Mouse (Mus musculus) erythroblast, embryonic 14.5 days (primary cell): ENCODE measurements around the gene Mgl2. TPM values are rescaled to one million over a fixed set of nuclear protein-coding genes. Genes with fewer than 3 reads are reported as not detected.
"Not testable (repeated sequence)": the region's sequence is repeated elsewhere in the genome, so short reads cannot be mapped to it uniquely, and the experiment has no call there.

Source experiments
- H3K27me3 ChIP-seq: 2 replicates; pipeline ENCODE4 v1.6.1; 2012; ENCODE audit warnings: inconsistent platforms; ENCODE audit not compliant: control insufficient read depth
- H3K36me3 ChIP-seq: 2 replicates; pipeline ENCODE4 v1.6.1; 2012; ENCODE audit warnings: mild to moderate bottlenecking, inconsistent platforms; ENCODE audit not compliant: control insufficient read depth
- H3K4me1 ChIP-seq: 2 replicates; pipeline ENCODE4 v1.6.1; 2012; ENCODE audit warnings: inconsistent platforms; ENCODE audit not compliant: control insufficient read depth
- H3K4me3 ChIP-seq: replicated peaks from 2 replicates; pipeline ENCODE3; 2012; ENCODE audit warnings: moderate library complexity, mild to moderate bottlenecking, inconsistent platforms
- H3K9me3 ChIP-seq: 2 replicates; pipeline ENCODE4 v1.6.1; 2012; ENCODE audit warnings: low read length, inconsistent platforms, mixed read lengths; ENCODE audit not compliant: control insufficient read depth
- GATA1 ChIP-seq: IDR thresholded peaks from 2 replicates; pipeline ENCODE4 v1.6.1; 2012; ENCODE audit warnings: low read length, inconsistent platforms, mixed read lengths
- TAL1 ChIP-seq: IDR thresholded peaks from 3 replicates; pipeline ENCODE4 v1.6.1; 2012; ENCODE audit warnings: low read length, inconsistent platforms, mixed read lengths
- polyA plus RNA-seq: library from polyadenylated mRNA; stranded (reverse); fragments of >175 nt; gene quantifications from 2 replicates; pipeline ENCODE4 v1.2.3, GENCODE M21; 2012

Mgl2 gene
- polyA plus RNA-seq, 1 experiment: not detected

DNA sequence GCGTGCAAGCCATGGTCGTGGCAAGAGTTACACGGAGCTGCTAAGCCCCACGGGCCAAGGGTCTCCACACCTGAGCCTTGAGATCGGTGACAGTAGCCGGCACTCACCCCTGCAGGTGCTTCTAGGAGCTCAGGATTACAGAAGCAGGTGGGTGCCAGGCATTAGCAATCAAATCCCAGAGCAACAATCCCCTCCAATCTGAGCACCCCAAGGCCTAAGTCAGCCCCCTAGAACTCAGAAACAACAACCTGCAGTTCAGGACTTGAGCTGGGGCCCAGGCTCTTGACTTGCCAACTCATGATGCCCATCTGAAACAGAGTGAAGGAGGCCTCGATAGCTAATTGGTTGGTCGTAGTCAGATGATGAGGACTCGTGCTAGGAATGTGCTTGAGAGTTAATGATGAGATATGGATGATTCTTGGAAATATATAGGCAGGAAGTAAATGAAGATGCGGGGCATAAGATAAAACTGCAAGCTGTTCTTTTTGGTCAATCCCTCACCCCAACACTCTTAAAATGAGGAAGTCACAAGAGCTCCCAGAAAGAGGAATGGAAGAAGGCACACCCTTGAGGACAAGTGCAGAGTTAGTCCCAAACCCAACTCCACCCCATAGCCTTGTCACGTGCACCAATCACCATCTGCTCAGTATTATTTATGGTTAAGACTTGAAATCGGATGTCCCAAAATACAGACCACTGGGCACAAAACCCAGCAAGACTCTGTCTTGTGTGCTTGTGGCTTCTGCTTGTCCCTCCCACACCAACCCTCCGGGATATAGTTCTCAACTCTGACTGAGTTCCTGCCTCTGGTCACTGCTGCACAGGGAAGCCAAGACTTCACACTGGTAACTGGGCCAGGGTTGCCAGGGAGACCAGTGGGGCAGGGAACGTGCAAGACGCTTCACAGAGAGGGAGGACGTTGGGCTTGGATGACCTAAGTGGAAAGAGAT, 36.1 kb downstream of the Mgl2 start:
- no peak overlapping the region for H3K4me3 ChIP-seq

DNA sequence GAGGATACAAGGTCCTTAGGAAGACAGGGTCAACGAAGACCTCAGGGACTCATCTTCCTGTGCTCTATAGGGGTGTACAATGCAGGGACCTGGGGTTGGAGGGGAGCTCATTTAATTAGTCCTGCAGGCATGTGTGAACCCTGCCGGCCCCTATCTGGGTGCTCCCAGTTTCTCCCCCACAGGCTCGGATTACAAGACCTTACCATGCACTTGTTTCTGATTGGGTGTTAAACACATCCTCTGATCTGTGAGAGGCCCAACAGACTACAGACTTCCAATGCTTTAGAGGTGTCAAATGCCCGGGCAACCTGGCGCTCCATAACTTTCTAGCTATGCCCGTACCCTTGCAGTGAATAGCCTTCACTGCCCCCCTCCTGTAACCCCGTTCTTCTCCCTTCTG, 38.0 kb downstream of the Mgl2 start:
- H3K27me3 ChIP-seq: no peaks in the 10 kb centered on the region; the same call in 1 of the 2 replicates
- TF ChIP-seq TAL1: no peak
- TF ChIP-seq GATA1: no peak
- H3K36me3 ChIP-seq: no peaks in the 10 kb centered on the region
- no peaks in the 10 kb centered on the region for H3K4me1 ChIP-seq
- H3K9me3 ChIP-seq: no peaks in the 10 kb centered on the region
- no peak overlapping the region for H3K4me3 ChIP-seq

More for the DNA sequence above, 36.1 kb downstream of the Mgl2 start:
- H3K27me3 ChIP-seq: no peaks in the 10 kb centered on the region; the same call in 1 of the 2 replicates
- no peaks in the 10 kb centered on the region for H3K9me3 ChIP-seq
- TF ChIP-seq TAL1 (no peak), GATA1 (no peak)
- H3K36me3 ChIP-seq: no peaks in the 10 kb centered on the region
- no peaks in the 10 kb centered on the region for H3K4me1 ChIP-seq

DNA sequence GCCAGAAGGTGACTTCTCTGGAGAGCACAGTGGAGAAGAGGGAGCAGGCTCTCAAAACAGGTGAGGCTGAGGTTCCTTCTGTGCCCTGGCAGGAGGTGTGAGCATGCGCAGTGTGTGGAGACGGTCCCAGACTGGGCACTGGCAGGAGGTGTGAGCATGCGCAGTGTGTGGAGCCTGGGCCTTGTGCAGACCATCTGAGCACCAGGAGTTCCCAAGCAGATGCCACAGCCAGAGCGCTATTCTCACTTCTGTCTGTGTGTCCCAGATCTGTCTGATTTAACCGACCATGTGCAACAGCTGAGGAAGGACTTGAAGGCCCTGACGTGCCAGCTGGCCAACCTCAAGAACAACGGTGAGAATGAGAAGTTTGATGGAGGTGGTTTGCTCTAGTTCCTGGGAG, 39.3 kb downstream of the Mgl2 start:
- H3K27me3 ChIP-seq, H3K4me1 ChIP-seq, H3K9me3 ChIP-seq, H3K36me3 ChIP-seq, H3K4me3 ChIP-seq: not testable (repeated sequence)

DNA sequence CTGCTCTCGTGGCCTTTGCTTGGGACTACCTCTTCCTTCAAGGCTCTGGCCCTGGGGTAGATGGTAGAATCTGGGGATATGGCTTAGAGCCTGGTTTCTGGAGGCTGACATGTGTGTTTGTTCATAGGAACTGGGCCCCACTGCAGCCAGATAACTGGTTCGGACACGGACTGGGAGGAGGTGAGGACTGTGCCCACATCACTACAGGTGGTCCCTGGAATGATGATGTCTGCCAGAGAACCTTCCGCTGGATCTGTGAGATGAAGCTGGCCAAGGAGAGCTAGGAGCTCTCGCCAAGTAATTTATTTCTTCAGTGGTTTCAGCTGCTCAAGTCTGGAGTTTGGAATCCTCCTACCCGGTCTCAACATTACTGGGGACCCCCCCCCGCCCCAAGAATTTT, 40.2 kb downstream of the Mgl2 start:
- Histone ChIP-seq H3K9me3 (no peaks in the 10 kb centered on the region), H3K27me3 (no peaks in the 10 kb centered on the region), H3K4me1 (no peaks in the 10 kb centered on the region), H3K36me3 (no peaks in the 10 kb centered on the region), H3K4me3 (no peak overlapping the region)
- TF ChIP-seq TAL1: no peak
- no peak for TF ChIP-seq GATA1

DNA sequence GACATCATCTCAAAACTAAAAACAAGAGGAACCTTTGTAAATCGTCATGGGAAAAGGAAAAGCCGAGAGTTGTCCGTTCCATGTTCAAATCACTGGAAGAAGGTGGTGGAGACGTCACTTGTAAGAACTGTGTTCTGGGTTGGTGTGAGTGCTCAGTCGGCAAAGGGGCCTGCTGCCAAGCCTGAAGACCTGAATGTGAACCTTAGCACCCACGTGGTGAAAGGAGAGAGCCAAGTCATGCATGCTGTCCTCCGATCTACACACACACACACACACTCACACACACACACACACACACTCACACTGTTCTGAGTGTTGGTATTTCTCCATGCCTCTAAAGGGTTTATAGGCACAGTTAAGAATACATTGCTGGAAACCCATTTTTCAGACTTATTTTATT, 41.1 kb downstream of the Mgl2 start:
- TF ChIP-seq GATA1 (no peak), TAL1 (no peak)
- Histone ChIP-seq H3K4me3 (no peak overlapping the region), H3K36me3 (no peaks in the 10 kb centered on the region), H3K4me1 (no peaks in the 10 kb centered on the region), H3K27me3 (no peaks in the 10 kb centered on the region), H3K9me3 (no peaks in the 10 kb centered on the region)

DNA sequence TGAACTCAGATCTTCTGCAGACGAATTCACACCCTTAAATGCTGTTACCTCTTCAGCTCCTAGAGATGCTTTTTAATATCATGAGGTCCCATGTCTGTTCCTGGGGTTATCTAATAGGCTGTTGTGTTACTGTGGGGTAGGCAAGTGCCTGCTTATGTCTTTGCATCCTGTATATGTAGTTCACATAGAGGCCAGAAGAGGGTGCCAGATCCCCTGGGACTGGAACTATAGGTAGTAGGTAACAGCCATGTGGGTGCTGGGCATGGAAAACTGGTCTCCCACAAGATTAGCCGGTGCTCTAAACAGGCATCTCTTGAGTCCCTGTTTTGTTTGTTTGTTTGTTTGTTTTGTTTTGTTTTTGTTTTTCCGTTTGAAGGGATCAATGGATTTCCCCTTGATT, 41.7 kb downstream of the Mgl2 start:
- Histone ChIP-seq H3K4me3 (no peak overlapping the region), H3K27me3 (no peaks in the 10 kb centered on the region), H3K9me3 (no peaks in the 10 kb centered on the region), H3K4me1 (no peaks in the 10 kb centered on the region), H3K36me3 (no peaks in the 10 kb centered on the region)
- no peak for TF ChIP-seq GATA1
- no peak for TF ChIP-seq TAL1

GRCm38 (mm10) chr11:70172298-70172697, 42.2 kb downstream of the Mgl2 start:
- H3K9me3 ChIP-seq: no peaks in the 10 kb centered on the region
- no peaks in the 10 kb centered on the region for H3K36me3 ChIP-seq
- no peak overlapping the region for H3K4me3 ChIP-seq
- no peak for TF ChIP-seq TAL1
- TF ChIP-seq GATA1: no peak
- H3K27me3 ChIP-seq: no peaks in the 10 kb centered on the region
- H3K4me1 ChIP-seq: no peaks in the 10 kb centered on the region

GRCm38 (mm10) chr11:70174491-70174890, 44.4 kb downstream of the Mgl2 start:
- no peaks in the 10 kb centered on the region for H3K36me3 ChIP-seq
- H3K9me3 ChIP-seq: peaks cover 3% of the 10 kb centered on the region
- H3K4me3 ChIP-seq: no peak overlapping the region
- TF ChIP-seq GATA1 (no peak), TAL1 (no peak)
- H3K4me1 ChIP-seq: no peaks in the 10 kb centered on the region
- H3K27me3 ChIP-seq: no peaks in the 10 kb centered on the region

- H3K4me3 ChIP-seq: no peak overlapping the region
- TF ChIP-seq GATA1 (no peak), TAL1 (no peak)
Measured at GRCm38 (mm10) chr11:70177647-70178046, 47.5 kb downstream of the Mgl2 start.

DNA sequence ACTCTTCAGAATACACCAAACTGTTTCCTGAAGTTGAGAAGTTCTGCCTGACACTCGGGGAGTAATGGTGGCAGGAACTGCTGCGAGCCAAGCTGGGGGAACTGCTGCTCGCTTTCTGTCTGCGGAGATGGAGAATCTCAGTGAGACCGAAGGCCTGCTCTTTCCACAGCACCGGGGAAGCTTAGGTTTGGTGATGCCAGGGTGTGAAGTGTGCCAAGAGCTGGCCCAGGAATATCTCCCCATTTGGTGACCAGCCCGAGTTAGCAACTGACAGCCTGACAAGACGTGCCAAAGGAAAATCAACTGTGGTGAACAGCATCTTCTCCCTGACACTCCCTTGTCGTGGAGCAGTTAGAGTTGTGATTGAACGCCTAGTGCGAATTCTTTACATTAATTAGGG, 48.2 kb downstream of the Mgl2 start:
- no peaks in the 10 kb centered on the region for H3K4me1 ChIP-seq
- TF ChIP-seq GATA1: no peak
- TF ChIP-seq TAL1: no peak
- no peak overlapping the region for H3K4me3 ChIP-seq
- H3K27me3 ChIP-seq: no peaks in the 10 kb centered on the region
- H3K9me3 ChIP-seq: peaks cover 3% of the 10 kb centered on the region
- H3K36me3 ChIP-seq: no peaks in the 10 kb centered on the region

More at GRCm38 (mm10) chr11:70177647-70178046, 47.5 kb downstream of the Mgl2 start:
- Histone ChIP-seq H3K27me3 (no peaks in the 10 kb centered on the region), H3K36me3 (no peaks in the 10 kb centered on the region), H3K9me3 (peaks cover 3% of the 10 kb centered on the region), H3K4me1 (no peaks in the 10 kb centered on the region)
